In the genomic region with DNA sequence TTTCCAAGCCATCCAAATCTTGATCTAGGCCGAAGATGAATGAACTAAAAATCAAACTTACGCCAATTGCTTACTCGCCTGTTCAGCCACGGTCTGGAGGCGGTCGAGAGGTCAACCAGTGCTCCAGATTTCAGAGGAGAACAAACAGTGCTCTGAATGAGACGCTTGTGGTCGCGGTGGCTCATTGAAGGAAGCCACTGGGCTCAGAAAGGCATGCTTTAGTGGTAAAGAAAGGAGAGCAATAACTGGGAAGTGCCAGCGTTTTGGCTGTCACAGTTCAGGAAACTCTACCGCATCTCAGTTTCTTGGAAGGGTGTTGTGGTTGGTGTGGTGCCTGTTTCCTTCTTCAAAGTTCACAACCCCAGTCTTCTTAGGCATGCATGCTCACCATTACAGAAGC, we compare ENCODE assay signal across 29 mouse cellular contexts. TPM values are rescaled to one million over a fixed set of nuclear protein-coding genes. Genes with fewer than 3 reads are reported as not detected.
DNase-seq lines count a peak whose midpoint lies in the region; ATAC-seq and TF ChIP-seq lines count a peak whose summit lies in the region.
"Had no signal": no experiment of that assay in that cellular context is flagged by ENCODE, and none has a peak within 500 bp of the region (broad histone marks: within the 10 kb centered on the region; RNA-seq: fewer than 3 reads in every experiment).

No protein-coding gene starts in this region.

- 53% methylated on average over 11 of the region's 11 CpGs for WGBS in liver, adult 2 months
- 22% methylated on average over 11 of the region's 11 CpGs for WGBS in liver, postnatal 0 days (ENCODE audit: insufficient replicate concordance)

- no peak for TF ChIP-seq CTCF in liver, adult 2 months (IDR thresholded peaks at IDR 0.05; ENCODE audit: low read depth, low read length)
- no peak for TF ChIP-seq CTCF in liver, postnatal 0 days (IDR thresholded peaks at IDR 0.05; ENCODE audit: low read depth)

- no peak for TF ChIP-seq POLR2A in liver, adult 2 months (IDR thresholded peaks at IDR 0.05; ENCODE audit: extremely low read depth, insufficient read depth, low read length)

- no peaks in the 10 kb centered on the region for H3K36me3 ChIP-seq in liver, adult 2 months (ENCODE audit: control insufficient read depth, insufficient read depth, low read length)
- H3K36me3 ChIP-seq in liver, postnatal 0 days (replicated peaks; ENCODE audit: insufficient read depth, low read length), result no peaks in the 10 kb centered on the region
- H3K36me3 ChIP-seq: embryonic facial prominence, embryonic 13.5 days; forebrain, embryonic 12.5 days; hindbrain, embryonic 10.5 days; hindbrain, embryonic 15.5 days; kidney, embryonic 15.5 days; liver, embryonic 13.5 days; lung, embryonic 15.5 days; midbrain, embryonic 12.5 days had no signal

- no peak overlapping the region for H3K4me2 ChIP-seq in liver, postnatal 0 days (ENCODE audit: low read depth, low read length)
- H3K4me2 ChIP-seq: embryonic facial prominence, embryonic 13.5 days; forebrain, embryonic 12.5 days; heart, embryonic 11.5 days; hindbrain, embryonic 15.5 days; kidney, embryonic 15.5 days; liver, embryonic 13.5 days; lung, embryonic 15.5 days; midbrain, embryonic 12.5 days had no signal

- no peaks in the 10 kb centered on the region for H3K79me2 ChIP-seq in liver, adult 2 months (ENCODE audit: control insufficient read depth, insufficient read depth, low read length)

- no peak for ATAC-seq in liver, postnatal 0 days
- peak; percentile 95 for ATAC-seq in common myeloid progenitor, adult 5-6 weeks (replicated peaks; ENCODE audit: low read depth, poor library complexity, severe bottlenecking)
- peak; percentile 83 for ATAC-seq in megakaryocyte progenitor cell, adult 5-6 weeks (replicated peaks; ENCODE audit: poor library complexity)
- ATAC-seq: forebrain, postnatal 0 days; inflammation-experienced regulatory T-cells, adult 6 months had no signal

- no peak overlapping the region for H3K27ac ChIP-seq in liver, adult 2 months (replicated peaks; ENCODE audit: insufficient read depth, low read depth, low read length)
- no peak overlapping the region for H3K27ac ChIP-seq in liver, postnatal 0 days (ENCODE audit: low read depth)
- H3K27ac ChIP-seq: embryonic facial prominence, embryonic 13.5 days; forebrain, embryonic 12.5 days; hindbrain, embryonic 10.5 days; hindbrain, embryonic 15.5 days; kidney, embryonic 15.5 days; liver, embryonic 13.5 days; lung, embryonic 15.5 days; midbrain, embryonic 12.5 days had no signal

- TF ChIP-seq EP300 in liver, postnatal 0 days (IDR thresholded peaks at IDR 0.05; ENCODE audit: low read depth), result no peak

- no peaks in the 10 kb centered on the region; the same call in 1 of the 2 replicates for H3K4me1 ChIP-seq in liver, adult 2 months (ENCODE audit: control insufficient read depth, insufficient read depth, low read length)
- no peaks in the 10 kb centered on the region; the same call in 1 of the 2 replicates for H3K4me1 ChIP-seq in liver, postnatal 0 days (ENCODE audit: insufficient read depth)
- H3K4me1 ChIP-seq: liver, embryonic 13.5 days had no signal

- DNase-seq in liver, adult 2 months (ENCODE audit: extremely low read depth, low read depth, low spot score), result peak; percentile 24
- DNase-seq in liver, postnatal 0 days, result no peak
- DNase-seq in Muller cell, postnatal 12 days (ENCODE audit: inconsistent ontology term), result peak; percentile 74
- DNase-seq in retina, embryonic 14.5 days (ENCODE audit: low spot score), result no peak
- DNase-seq: adrenal gland, adult 8-10 months; cerebellum, adult 8-10 months; cerebellum, postnatal 25 days; forebrain, postnatal 0 days; gastrocnemius, postnatal 14 days; kidney, adult 11 months; kidney, postnatal 36 days; left cerebral cortex, postnatal 4 days; liver, embryonic 13.5 days; retina, postnatal 1 day; right cerebral cortex, postnatal 14 days had no signal

- no peaks in the 10 kb centered on the region for H3K9me3 ChIP-seq in liver, postnatal 0 days (ENCODE audit: low read length)
- H3K9me3 ChIP-seq: embryonic facial prominence, embryonic 13.5 days; forebrain, embryonic 12.5 days; hindbrain, embryonic 10.5 days; hindbrain, embryonic 15.5 days; kidney, embryonic 15.5 days; liver, embryonic 13.5 days; lung, embryonic 15.5 days; midbrain, embryonic 12.5 days had no signal

- no peak overlapping the region for H3K4me3 ChIP-seq in liver, adult 2 months (ENCODE audit: insufficient read depth, low read depth, low read length)
- H3K4me3 ChIP-seq in liver, postnatal 0 days (ENCODE audit: low read depth, low read length), result no peak overlapping the region
- H3K4me3 ChIP-seq: embryonic facial prominence, embryonic 13.5 days; forebrain, embryonic 12.5 days; hindbrain, embryonic 10.5 days; hindbrain, embryonic 15.5 days; kidney, embryonic 15.5 days; layer of hippocampus, adult 2 months; liver, embryonic 13.5 days; lung, embryonic 15.5 days; midbrain, embryonic 12.5 days had no signal

- no peak overlapping the region for H3K9ac ChIP-seq in liver, adult 2 months (ENCODE audit: low read depth, low read length)
- no peak overlapping the region for H3K9ac ChIP-seq in liver, postnatal 0 days (replicated peaks)
- H3K9ac ChIP-seq: embryonic facial prominence, embryonic 13.5 days; forebrain, embryonic 12.5 days; forebrain, postnatal 0 days; hindbrain, embryonic 15.5 days; kidney, embryonic 15.5 days; liver, embryonic 13.5 days; lung, embryonic 15.5 days; midbrain, embryonic 12.5 days had no signal

- no peaks in the 10 kb centered on the region for H3K27me3 ChIP-seq in liver, adult 2 months (ENCODE audit: control insufficient read depth, insufficient read depth, low read length)
- no peaks in the 10 kb centered on the region for H3K27me3 ChIP-seq in liver, postnatal 0 days (ENCODE audit: insufficient read depth, low read length)
- H3K27me3 ChIP-seq: CH12.LX; embryonic facial prominence, embryonic 13.5 days; forebrain, embryonic 12.5 days; hindbrain, embryonic 15.5 days; kidney, embryonic 15.5 days; liver, embryonic 13.5 days; lung, embryonic 15.5 days; midbrain, embryonic 12.5 days had no signal

RNA-seq across cellular contexts. Expression of gene Flrt2, which starts 49.3 kb away (rescaled TPM):
- total RNA-seq in liver, adult 2 months (2014; rRNA removed), result 0.54 and 0.65 TPM in 2 replicates
- polyA plus RNA-seq in liver, adult 2 months (2012; rRNA removed), result 0.07 and 0.10 TPM in 2 replicates
- polyA plus RNA-seq in liver, postnatal 0 days (2015; fragmentation: Nextera tagmentation; extraction: Ambion mirVana), result 0.46 and 0.48 TPM in 2 replicates
- total RNA-seq in common myeloid progenitor, adult 5-6 weeks (2017), result not detected in 2 replicates
- total RNA-seq in megakaryocyte progenitor cell, adult 5-6 weeks (2015), result not detected in 2 replicates
- not detected in 2 replicates for total RNA-seq in megakaryocyte progenitor cell, adult 5-6 weeks (2017)
- total RNA-seq: CH12.LX; monocyte, adult 5-6 weeks had no signal

Comparison
In these comparisons a context has a peak if more than half of its experiments do, and no peak if none do; other contexts are left out.
1. DNase-seq: peak in liver, adult 2 months (single experiment) and Muller cell, postnatal 12 days (single experiment); none in liver, postnatal 0 days (single experiment) and retina, embryonic 14.5 days (single experiment).